Mouse (Mus musculus): ENCODE measurements around the gene Ncbp1.

GRCm38 (mm10) chr4:46111361-46111760, 27.1 kb upstream of the Ncbp1 start:
- TF ChIP-seq CTCF (IDR thresholded peaks at IDR 0.05; ENCODE audit: extremely low read depth, insufficient read length, insufficient replicate concordance, low read depth, low read length) = no peak
- no peak for TF ChIP-seq POLR2A (IDR thresholded peaks at IDR 0.05; ENCODE audit: low read depth, low read length)

Measured in small intestine, adult 2 months (tissue).